Mouse (Mus musculus) myocyte (in vitro differentiated cells): ENCODE measurements at regions not wholly inside any gene's neighbourhood (a gene's known extent, or its start where the extent isn't known, plus 50 kb on each side); places are given as distances from the start of the nearest gene placed in this dataset.

Experiments
- H3K27me3 ChIP-seq: one replicate; pipeline ENCODE4 v1.6.1; 2011; ENCODE audit not compliant: control insufficient read depth, insufficient read depth, insufficient read length
- H3K36me3 ChIP-seq: one replicate; pipeline ENCODE4 v1.6.1; 2011; ENCODE audit not compliant: control insufficient read depth, insufficient read depth
- H3K4me2 ChIP-seq: one replicate; pipeline ENCODE4 v1.6.1; 2011; ENCODE audit warnings: low read depth, control low read depth
- H3K4me3 ChIP-seq: one replicate; pipeline ENCODE4 v1.5.1; 2011; ENCODE audit warnings: mild to moderate bottlenecking, control low read depth, moderate library complexity
- H3K79me2 ChIP-seq: one replicate; pipeline ENCODE4 v1.6.1; 2011; ENCODE audit not compliant: control insufficient read depth, insufficient read depth
- H3ac ChIP-seq: one replicate; pipeline ENCODE4 v1.6.1; 2011; ENCODE audit not compliant: control insufficient read depth, insufficient read length
- CEBPB ChIP-seq: IDR thresholded peaks from 2 replicates; pipeline ENCODE4 v1.6.1; 2011; ENCODE audit warnings: mild to moderate bottlenecking, moderate library complexity; ENCODE audit not compliant: poor library complexity, insufficient read depth, severe bottlenecking
- E2F4 ChIP-seq: IDR thresholded peaks from one replicate; pipeline ENCODE4 v1.6.1; 2011; ENCODE audit warnings: mild to moderate bottlenecking, control low read depth, moderate library complexity; ENCODE audit not compliant: insufficient read depth
- MAX ChIP-seq: IDR thresholded peaks from one replicate; pipeline ENCODE4 v1.6.1; 2011; ENCODE audit warnings: low read depth, mild to moderate bottlenecking, control low read depth
- MYOD1 ChIP-seq, 3 experiments: IDR thresholded peaks; one replicate each; pipeline ENCODE4 v1.6.1; 2011; ENCODE audit warnings: control low read depth in 2 of 3, low read depth in 2 of 3, mild to moderate bottlenecking in 2 of 3, moderate library complexity in 1 of 3; ENCODE audit not compliant: insufficient read length in 2 of 3, control insufficient read depth in 1 of 3
- MYOG ChIP-seq, 3 experiments: IDR thresholded peaks; one replicate each; pipeline ENCODE4 v1.6.1; 2011; ENCODE audit warnings: control low read depth in 2 of 3, low read depth in 2 of 3, mild to moderate bottlenecking in 2 of 3; ENCODE audit not compliant: insufficient read length in 2 of 3, control insufficient read depth in 1 of 3, insufficient read depth in 1 of 3
- POLR2A ChIP-seq: IDR thresholded peaks from one replicate; pipeline ENCODE4 v1.6.1; 2011; ENCODE audit warnings: low read depth, mild to moderate bottlenecking, control low read depth, moderate library complexity; ENCODE audit not compliant: insufficient read length
- POLR2AphosphoS2 ChIP-seq: IDR thresholded peaks from one replicate; pipeline ENCODE4 v1.6.1; 2011; ENCODE audit warnings: low read depth, control low read depth; ENCODE audit not compliant: insufficient read length
- REST ChIP-seq: IDR thresholded peaks from one replicate; pipeline ENCODE4 v1.6.1; 2011; ENCODE audit warnings: mild to moderate bottlenecking, control low read depth, moderate library complexity; ENCODE audit not compliant: insufficient read depth, insufficient read length
- SRF ChIP-seq: IDR thresholded peaks from one replicate; pipeline ENCODE4 v1.6.1; 2011; ENCODE audit warnings: low read depth; ENCODE audit not compliant: control insufficient read depth, insufficient read length
- TCF12 ChIP-seq: IDR thresholded peaks from one replicate; pipeline ENCODE4 v1.6.1; 2011; ENCODE audit warnings: mild to moderate bottlenecking, control low read depth; ENCODE audit not compliant: poor library complexity, insufficient read depth, severe bottlenecking
- TCF3 ChIP-seq: IDR thresholded peaks from one replicate; pipeline ENCODE4 v1.6.1; 2011; ENCODE audit warnings: low read depth, control low read depth; ENCODE audit not compliant: insufficient read length
- USF1 ChIP-seq: IDR thresholded peaks from one replicate; pipeline ENCODE4 v1.6.1; 2011; ENCODE audit warnings: low read depth, mild to moderate bottlenecking, control low read depth, moderate library complexity

GRCm38 (mm10) chr10:111829291-111829690 is 143.2 kb upstream of the Krr1 start:
- H3K4me2 ChIP-seq: no peak overlapping the region
- TF ChIP-seq SRF (no peak), MYOD1 (IDR thresholded peaks at IDR 0.05; ENCODE audit: control insufficient read depth in 1 of 3, insufficient read length in 2 of 3, low read depth in 2 of 3) (no peak), MYOG (IDR thresholded peaks at IDR 0.05; ENCODE audit: control insufficient read depth in 1 of 3, insufficient read depth in 1 of 3, insufficient read length in 2 of 3, low read depth in 2 of 3) (no peak), REST (no peak), POLR2A (no peak), MAX (no peak)
- H3K36me3 ChIP-seq: no peaks in the 10 kb centered on the region
- no peak overlapping the region for H3K4me3 ChIP-seq
- H3K27me3 ChIP-seq: no peaks in the 10 kb centered on the region
- H3ac ChIP-seq: no peak overlapping the region
- no peaks in the 10 kb centered on the region for H3K79me2 ChIP-seq

- Histone ChIP-seq H3ac (no peak overlapping the region), H3K27me3 (no peaks in the 10 kb centered on the region), H3K79me2 (no peaks in the 10 kb centered on the region), H3K4me3 (no peak overlapping the region), H3K4me2 (no peak overlapping the region), H3K36me3 (no peaks in the 10 kb centered on the region)
- no peak for TF ChIP-seq MAX
- TF ChIP-seq MYOD1 (IDR thresholded peaks at IDR 0.05; ENCODE audit: control insufficient read depth in 1 of 3, insufficient read length in 2 of 3, low read depth in 2 of 3): no peak
- no peak for TF ChIP-seq SRF
- no peak for TF ChIP-seq POLR2A
- TF ChIP-seq E2F4: no peak
- no peak for TF ChIP-seq REST
- TF ChIP-seq CEBPB: no peak
- no peak for TF ChIP-seq TCF12
- TF ChIP-seq MYOG (IDR thresholded peaks at IDR 0.05; ENCODE audit: control insufficient read depth in 1 of 3, insufficient read depth in 1 of 3, insufficient read length in 2 of 3, low read depth in 2 of 3): no peak
- no peak for TF ChIP-seq USF1
Observed at GRCm38 (mm10) chr10:111831105-111831504, 141.4 kb upstream of the Krr1 start.

GRCm38 (mm10) chr10:111833611-111834010 is 138.9 kb upstream of the Krr1 start:
- TF ChIP-seq MYOG (IDR thresholded peaks at IDR 0.05; ENCODE audit: control insufficient read depth in 1 of 3, insufficient read depth in 1 of 3, insufficient read length in 2 of 3, low read depth in 2 of 3) (no peak), USF1 (no peak), MAX (no peak), TCF3 (no peak), SRF (no peak), REST (no peak), POLR2AphosphoS2 (no peak), CEBPB (no peak), MYOD1 (IDR thresholded peaks at IDR 0.05; ENCODE audit: control insufficient read depth in 1 of 3, insufficient read length in 2 of 3, low read depth in 2 of 3) (no peak), TCF12 (no peak), E2F4 (no peak)
- Histone ChIP-seq H3K36me3 (no peaks in the 10 kb centered on the region), H3K27me3 (no peaks in the 10 kb centered on the region), H3K4me3 (no peak overlapping the region), H3K79me2 (no peaks in the 10 kb centered on the region), H3ac (no peak overlapping the region), H3K4me2 (no peak overlapping the region)

GRCm38 (mm10) chr10:111834280-111834679 is 138.2 kb upstream of the Krr1 start:
- Histone ChIP-seq H3K36me3 (no peaks in the 10 kb centered on the region), H3K27me3 (no peaks in the 10 kb centered on the region), H3K4me2 (no peak overlapping the region), H3K79me2 (no peaks in the 10 kb centered on the region), H3K4me3 (no peak overlapping the region), H3ac (no peak overlapping the region)
- TF ChIP-seq CEBPB: no peak
- no peak for TF ChIP-seq MYOG (IDR thresholded peaks at IDR 0.05; ENCODE audit: control insufficient read depth in 1 of 3, insufficient read depth in 1 of 3, insufficient read length in 2 of 3, low read depth in 2 of 3)
- TF ChIP-seq POLR2A: no peak
- TF ChIP-seq POLR2AphosphoS2: no peak
- TF ChIP-seq TCF12: no peak
- TF ChIP-seq MAX: no peak
- no peak for TF ChIP-seq USF1
- no peak for TF ChIP-seq E2F4
- TF ChIP-seq TCF3: no peak
- no peak for TF ChIP-seq SRF
- TF ChIP-seq MYOD1 (IDR thresholded peaks at IDR 0.05; ENCODE audit: control insufficient read depth in 1 of 3, insufficient read length in 2 of 3, low read depth in 2 of 3): no peak
- TF ChIP-seq REST: no peak

GRCm38 (mm10) chr10:111834925-111835823 is 137.3 kb upstream of the Krr1 start:
- TF ChIP-seq TCF3 (no peak), REST (no peak), TCF12 (no peak), POLR2AphosphoS2 (no peak)
- no peak overlapping the region for H3ac ChIP-seq
- no peaks in the 10 kb centered on the region for H3K36me3 ChIP-seq
- no peaks in the 10 kb centered on the region for H3K27me3 ChIP-seq
- no peak overlapping the region for H3K4me2 ChIP-seq
- no peaks in the 10 kb centered on the region for H3K79me2 ChIP-seq
- no peak overlapping the region for H3K4me3 ChIP-seq
